Mouse (Mus musculus) 3134 (cell line): ENCODE results near the gene Anpep.
"Not testable (repeated sequence)": the region's sequence is repeated elsewhere in the genome, so short reads cannot be mapped to it uniquely, and the experiment has no call there.

Source experiments
- DNase-seq: peaks from one replicate; pipeline ENCODE4 v3.0.0-alpha.2; 2011; ENCODE audit warnings: low spot score; ENCODE audit not compliant: insufficient read length; ENCODE audit errors: extremely low read depth

The Anpep gene

DNA sequence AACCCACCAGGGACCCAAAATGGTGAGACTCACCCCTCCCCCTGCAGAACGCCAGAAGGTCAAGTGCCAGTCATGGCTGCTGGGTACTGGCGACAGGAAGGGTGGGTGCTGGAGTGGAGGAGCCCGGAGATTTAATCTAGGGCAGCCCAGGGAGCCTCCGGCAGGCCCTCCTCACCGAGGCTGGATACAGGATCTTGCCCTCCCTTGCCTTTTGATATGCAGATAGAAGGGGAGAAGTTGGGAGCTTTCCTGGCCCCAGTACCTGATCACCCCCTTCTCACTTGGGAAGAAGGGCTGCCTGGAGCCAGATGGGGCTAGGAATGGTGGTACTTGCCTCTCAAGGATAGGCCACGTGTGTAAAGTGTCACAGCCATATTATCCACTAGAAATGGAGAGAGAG, 42.5 kb downstream of the Anpep start:
- no peak for DNase-seq

DNA sequence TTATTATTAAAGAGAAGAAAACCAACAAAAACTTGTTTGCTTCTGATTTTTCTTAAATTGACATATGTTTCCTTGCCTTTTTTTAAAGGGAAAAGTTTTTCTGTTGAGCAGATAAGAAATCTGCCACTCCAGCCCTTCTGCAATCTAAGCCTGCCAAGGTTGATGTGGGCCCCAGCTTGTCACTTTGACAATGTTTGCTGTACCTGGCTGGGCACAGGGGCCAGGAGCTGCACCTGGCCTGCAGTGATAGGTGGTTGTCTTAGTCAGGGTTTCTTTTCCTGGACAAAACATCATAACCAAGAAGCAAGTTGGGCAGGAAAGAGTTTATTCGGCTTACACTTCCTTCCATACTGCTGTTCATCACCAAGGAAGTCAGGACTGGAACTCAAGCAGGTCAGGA, 47.5 kb downstream of the Anpep start:
- DNase-seq = no peak

DNA sequence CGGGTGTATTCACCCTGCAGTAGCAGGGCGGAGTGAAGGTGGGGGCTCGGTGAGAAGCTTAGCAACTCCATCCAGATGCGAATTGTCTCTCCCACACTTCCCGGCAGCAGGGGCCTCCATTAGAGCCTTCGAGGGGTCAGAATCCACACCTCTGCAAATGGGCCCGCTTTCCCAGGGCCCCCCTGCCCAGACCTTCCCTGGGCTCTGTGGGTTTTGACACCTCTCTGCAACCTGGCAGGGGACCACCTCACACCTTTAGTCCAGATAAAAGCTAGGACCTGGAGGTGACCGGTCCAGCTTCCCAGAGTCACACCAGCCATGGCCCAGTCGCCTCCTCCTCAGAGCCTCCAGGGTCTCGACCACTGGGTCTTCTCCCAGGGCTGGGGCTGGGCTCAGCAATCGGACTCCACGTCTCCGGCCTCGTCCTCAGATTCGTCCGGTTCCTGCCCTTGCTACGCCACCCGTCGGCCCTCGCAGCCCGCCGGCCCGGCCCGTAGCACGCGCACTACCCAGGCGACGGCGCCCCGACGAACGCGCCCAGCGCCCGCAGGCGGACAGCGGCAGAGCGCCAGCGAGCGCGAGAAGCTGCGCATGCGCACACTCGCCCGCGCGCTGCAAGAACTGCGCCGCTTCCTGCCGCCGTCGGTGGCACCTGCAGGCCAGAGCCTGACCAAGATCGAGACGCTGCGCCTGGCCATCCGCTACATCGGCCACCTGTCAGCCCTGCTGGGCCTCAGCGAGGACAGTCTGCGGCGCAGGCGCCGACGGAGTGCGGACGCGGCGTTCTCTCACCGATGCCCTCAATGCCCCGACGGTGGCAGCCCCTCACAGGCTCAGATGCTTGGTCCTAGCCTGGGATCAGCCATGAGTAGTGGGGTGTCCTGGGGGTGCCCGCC, 50.0 kb downstream of the Anpep start, which contains the start of gene Mesp2:
Gene Mesp2, plus strand, starts transcription at position 117 of the 896 bp plus-strand sequence.
- DNase-seq = no peak

DNA sequence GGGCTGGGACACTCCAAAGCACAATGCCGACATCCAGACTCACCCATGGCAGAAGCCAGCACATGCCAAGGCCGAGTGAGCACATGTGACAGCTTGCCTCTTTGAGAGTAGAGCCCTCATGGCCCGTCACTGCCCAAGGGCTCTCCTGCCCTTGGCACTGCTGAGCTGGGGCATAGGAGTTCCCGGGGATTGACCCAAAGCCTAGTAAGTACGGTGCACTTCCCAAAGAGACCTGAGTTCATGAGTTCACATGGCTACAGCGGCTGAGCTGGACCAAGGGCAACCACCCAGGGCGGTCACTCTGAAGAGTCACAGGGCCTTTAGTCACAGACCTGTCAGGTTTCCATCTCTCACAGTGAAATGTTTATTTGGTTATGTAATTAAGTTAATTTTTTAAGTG, 52.3 kb downstream of the Anpep start:
- DNase-seq = no peak

DNA sequence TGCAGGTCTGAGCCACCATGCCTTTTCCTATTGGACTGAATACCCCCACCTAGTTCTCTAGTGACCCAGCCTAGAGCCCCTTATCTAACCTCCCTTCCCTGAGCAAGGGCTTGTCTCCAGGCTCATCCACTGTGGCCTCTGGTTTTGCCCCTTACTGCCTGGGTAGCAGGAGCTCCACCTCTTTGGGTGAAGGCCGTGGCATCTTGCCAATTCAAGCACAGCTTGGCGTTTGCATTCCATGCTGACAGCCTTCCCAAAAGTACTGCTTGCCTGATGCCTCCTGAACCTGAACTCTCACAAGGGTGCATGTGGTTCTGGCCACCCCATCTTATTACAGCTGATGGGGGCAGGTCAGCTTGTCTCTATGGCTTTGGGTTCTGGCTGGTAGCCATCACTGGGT, 57.0 kb downstream of the Anpep start:
- DNase-seq = no peak

DNA sequence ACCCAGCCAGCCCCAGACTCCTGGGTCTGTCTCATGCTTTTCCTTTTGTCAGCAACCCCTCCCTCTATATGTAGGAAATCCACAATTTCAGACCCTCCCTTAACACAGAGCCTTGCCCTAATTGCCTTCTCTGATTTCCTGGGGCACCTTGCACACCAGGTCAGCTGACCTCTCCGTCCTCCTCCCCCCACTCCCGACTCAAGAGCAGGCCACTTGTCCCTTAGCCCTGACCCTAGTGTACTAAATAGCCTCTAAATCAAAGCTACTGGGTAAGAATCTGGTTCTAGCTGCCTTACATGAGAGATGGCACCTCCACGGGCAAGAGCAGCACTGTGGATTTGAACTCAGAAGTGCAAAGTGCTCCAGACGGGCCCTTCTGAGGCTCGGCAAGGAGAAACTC, 58.8 kb downstream of the Anpep start:
- no peak for DNase-seq

DNA sequence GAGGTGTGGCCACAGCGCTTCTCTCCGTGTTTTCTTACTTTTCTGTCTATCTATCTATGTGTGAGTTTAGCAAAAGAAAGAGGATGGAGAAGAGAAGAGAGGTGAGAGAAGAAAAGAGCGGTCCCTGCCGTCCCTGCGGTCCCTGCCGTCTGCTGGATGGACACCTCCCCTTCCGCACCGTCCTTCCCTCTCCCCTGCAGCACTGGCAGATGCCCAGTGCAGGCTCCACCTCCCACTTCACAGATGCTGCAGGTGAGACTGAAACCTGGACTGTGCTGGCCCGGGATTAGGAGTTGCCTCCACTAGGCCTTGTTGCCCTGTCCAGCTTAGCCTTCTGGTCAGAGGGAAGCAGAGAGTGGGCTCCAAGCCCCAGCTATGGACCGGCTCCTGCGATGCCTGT, 59.5 kb downstream of the Anpep start:
- no peak for DNase-seq

DNA sequence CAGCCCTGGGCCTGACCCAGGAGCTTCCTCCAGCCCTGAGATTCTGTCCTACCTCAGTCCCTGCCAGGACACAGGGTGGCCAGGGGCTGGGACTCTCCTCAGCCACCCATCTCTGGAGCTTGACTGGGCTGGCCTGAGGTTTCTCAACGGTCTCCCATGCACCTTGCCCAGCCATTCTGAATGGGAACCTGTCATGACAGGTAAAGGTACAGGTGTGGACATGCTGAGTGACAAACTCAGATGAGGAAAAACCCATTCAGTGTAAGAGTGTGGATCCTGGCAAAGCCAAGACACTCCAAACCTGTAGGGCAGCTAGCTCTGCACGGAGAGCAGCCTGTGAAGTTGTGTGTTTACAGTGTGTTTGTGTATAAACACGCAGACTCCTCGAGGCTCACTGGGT, 60.5 kb downstream of the Anpep start:
- DNase-seq = no peak

DNA sequence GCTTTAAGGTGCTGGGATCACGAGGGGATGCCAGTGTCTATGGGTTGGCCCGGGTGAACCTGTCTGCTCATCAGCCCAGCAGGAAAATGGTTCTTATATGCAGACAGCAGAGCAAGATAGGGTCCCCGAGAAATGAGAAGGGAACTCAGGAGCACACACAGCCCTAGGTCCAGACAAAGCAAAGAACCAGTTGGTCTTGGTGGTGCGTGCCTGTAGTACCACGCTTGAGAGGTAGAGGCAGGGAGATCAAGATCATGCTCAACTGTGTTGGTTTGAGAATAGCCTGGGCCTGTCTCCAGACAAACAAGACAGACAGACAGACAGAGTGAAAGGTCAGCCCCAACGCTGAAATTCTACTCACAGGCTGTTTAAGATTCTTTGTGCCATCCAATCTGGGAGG, 61.4 kb downstream of the Anpep start:
- no peak for DNase-seq

DNA sequence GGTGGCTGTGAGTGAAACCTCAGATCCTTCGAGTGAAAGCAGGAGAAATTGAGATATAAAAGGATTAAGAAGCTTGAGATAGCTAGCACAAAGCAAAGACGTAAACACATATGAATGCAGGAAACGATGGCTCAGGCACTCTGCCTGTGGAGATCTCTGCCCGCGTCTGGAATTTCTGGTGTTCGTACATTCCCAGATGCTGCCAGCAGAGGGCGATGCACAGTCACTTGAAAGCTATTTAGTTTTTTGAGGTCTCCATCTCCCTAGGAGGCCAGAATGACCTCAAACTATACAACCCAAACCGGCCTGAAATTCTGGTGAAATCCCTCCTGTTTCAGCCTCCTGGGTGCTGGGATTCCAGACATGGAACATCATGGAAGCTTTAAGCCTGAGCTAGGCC, 61.8 kb downstream of the Anpep start:
- DNase-seq = peak; percentile 40

DNA sequence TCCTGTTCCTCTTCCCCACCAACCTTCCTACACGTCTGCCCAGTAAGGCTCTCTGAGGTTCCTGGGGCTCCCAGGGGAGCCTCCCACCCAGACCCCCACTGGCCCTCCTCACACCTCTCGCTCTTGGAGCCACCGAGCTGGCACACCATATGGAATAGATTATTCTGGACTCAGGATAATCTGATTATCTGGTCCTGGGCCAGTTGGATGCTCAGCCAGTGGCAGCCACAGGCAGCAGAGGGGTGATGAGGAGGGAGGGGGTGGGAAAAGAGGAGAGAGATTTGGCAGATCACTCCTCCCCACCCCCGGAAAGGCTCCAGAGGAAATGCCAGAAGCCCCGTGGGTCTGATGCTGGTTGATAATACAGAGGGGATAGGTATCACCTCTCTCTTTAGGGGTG, 62.3 kb downstream of the Anpep start:
- DNase-seq = no peak

DNA sequence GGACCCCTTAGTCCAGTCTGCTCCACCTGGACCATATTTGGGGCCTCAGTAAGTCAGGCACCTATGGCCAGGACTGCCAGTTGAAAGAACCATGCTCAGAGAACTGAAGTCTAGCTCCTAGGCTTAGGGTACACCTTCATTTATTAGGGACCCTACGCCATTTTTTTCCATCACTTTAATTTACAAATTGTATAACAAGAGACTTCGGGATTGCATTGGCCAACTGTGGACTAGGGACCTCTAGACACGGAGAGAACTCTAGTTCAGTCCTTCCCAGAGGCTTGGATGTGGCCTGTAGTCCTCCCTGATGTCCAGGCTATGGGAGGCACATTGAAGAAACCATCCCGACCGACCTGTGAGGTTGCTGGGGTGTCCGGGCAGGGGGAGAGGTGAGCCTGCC, 67.2 kb downstream of the Anpep start, which contains the start of gene Mesp1:
Gene Mesp1, minus strand, starts transcription at position 101 of the 400 bp plus-strand sequence.
- no peak for DNase-seq

DNA sequence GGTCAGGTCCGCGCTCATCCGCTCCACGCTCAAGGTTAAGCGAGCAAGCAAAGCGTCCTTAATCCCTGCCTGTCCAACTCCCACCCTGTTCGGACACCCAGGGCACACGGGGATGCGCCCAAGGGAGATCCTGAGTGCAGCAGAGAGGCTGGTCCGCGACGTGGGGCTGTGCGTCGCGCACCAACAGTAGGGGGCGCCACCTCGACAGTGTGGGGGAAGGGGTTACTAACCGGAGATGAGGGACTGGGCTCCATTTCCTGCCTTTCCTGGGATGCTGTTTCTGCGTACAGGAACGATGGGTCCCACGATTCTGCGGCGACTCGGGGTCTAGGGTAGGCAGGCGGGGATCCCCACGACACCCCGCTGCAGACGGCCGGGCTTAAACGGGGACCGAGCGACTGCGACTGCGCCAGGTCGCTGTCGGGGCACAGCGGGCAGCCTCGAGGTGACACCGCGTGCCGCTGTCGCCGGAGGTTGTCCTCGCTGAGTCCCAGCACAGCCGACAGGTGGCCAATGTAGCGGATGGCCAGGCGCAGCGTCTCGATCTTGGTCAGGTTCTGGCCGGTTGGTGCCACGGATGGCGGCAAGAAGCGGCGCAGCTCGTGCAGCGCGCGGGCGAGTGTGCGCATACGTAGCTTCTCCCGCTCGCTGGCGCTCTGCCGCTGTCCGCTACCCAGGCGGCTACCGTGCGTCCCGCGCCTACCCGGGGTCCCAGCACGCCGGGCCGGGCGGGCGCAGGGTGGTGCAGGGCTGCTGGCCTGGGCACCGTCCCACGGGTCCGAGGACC, 68.0 kb downstream of the Anpep start:
- DNase-seq = no peak

DNA sequence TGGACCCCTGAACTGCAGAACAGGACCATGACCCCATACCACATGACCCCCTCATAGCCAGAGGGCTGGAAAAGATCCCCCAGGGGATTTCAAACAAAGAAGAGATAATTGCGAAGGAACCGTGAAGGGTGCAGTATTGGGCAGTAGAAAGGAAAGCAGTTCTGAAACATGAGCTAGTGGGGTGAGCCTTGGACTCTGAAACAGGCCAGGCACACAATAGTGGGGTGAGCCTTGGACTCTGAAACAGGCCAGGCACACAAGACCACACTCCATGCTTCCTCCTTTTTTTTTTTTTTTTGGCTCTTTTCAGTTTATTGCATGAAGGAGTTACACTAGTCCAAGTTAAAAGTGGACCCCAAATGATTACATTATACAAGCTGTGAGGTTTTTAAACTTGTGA, 71.0 kb downstream of the Anpep start:
- DNase-seq = not testable (repeated sequence)

DNA sequence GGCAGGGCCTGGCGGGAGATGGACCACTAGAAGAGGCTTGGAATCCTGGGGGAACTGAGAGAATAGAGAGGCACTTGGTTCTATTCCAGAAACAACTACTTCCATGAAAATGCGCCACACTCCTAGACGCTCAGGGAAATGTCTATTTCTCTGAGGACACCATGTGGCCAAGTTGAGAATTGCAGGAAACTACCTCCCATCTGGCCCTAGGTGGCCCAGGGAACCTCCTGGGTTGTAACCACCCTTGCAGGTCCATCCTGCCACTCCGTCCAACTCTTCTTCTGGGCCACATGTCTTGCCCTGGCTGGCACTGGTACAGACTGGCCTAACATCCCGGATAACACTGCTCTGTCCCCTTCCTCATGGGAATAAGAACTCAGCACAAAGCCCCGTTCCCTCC, 74.6 kb downstream of the Anpep start:
- no peak for DNase-seq

DNA sequence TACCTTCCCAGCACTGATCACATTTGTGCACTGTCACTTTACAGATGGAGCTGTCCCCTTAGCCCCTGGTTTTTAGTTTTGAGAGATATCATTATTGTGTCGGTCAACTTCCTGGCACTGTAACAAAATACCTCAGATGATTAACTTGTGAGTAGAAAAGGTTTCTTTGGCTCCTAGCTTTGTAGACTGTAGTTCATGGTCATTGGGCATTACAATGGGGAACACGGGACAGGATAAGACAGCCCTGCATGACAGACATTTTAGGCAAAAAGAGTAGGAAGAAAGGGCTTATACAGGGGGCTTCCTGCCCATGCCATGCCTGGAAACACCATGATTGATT, 78.4 kb downstream of the Anpep start:
- no peak for DNase-seq

DNA sequence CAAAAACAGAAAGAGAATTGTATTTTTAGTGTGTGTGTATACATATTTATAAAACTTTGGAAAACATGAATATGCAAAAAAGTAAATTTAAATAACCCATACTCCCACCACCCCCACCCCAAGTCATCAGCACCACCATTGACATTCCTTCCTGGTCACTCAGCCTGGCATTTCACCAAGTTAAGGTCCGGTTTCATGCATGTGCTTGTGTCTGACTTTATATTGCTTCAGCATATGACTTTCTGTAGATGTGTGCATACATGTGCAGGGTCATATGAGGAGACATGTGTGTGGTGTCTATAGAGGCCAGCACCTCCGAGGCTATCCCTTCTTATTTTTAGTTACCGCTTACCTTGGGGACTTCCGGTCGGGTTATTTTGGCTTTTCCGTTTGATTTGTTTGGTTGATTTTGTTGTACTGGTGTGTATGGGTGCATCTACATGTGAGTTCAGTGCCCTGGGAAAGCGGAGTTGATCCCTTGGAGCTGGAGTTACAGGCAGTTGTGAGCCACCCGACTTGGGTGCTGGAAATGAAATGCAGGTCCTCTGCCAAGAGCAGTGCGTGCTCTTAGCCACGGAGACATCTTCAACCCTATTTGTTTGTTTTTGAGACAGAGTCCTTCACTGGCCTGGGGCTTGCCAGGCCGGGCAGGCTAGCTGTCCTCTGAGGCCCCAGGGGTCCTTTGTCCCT, 78.9 kb downstream of the Anpep start:
- peak; percentile 42 for DNase-seq

DNA sequence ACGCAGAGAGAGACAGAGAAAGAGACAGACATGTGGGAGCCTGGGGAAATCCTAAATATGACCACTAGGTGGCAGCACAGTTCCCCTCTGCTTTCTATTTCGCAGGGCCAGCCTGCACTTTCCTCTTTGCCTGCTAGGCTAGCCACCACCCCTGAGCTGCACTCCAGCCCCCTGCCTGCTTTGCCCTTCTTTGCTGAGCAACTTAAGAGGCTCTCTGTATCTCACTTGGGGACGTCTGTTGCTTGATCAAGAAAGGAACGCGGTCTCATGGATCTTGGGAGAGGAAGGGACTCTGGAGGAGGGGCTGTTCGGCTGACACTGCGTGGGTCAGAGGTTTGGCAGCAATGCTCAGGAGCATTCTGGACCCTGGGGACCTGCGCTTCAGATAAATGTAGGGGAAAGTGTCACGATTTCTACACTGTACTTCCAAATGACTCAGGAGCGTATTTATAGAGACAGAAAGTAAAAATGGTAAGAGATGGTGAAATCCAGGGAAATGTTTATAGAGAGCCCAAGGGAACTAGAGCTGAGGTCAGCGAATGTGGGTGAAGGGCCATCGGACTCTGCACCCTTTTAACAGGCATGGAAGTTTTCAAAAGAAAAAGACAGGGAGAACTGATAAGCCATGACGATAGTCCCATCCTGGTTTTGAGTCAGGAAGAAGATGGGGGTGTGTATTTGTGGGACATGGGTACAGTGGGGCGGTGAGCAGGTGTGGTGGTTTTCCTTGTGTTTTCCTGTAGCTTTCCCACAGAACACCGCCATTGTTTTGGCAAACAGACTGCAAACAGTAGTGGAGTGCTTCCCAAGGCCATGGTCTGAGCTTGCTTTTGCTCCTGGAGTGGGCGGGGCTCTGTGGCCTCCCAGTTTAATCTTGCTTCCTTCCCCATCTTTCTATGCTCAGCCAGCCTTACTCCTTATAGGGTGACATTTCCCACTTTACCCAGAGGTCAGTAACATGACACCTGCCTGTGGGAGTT, 79.9 kb downstream of the Anpep start:
- DNase-seq = peak; percentile 71
